Mouse (Mus musculus) thymus, postnatal 10 days (tissue): ENCODE data around the gene Olfr750.

Experiments
- DNase-seq, 2 experiments: peaks; one replicate each; pipeline ENCODE4 v3.0.0; 2021; ENCODE audit warnings: low spot score in 2 of 2

Gene Olfr750

DNA sequence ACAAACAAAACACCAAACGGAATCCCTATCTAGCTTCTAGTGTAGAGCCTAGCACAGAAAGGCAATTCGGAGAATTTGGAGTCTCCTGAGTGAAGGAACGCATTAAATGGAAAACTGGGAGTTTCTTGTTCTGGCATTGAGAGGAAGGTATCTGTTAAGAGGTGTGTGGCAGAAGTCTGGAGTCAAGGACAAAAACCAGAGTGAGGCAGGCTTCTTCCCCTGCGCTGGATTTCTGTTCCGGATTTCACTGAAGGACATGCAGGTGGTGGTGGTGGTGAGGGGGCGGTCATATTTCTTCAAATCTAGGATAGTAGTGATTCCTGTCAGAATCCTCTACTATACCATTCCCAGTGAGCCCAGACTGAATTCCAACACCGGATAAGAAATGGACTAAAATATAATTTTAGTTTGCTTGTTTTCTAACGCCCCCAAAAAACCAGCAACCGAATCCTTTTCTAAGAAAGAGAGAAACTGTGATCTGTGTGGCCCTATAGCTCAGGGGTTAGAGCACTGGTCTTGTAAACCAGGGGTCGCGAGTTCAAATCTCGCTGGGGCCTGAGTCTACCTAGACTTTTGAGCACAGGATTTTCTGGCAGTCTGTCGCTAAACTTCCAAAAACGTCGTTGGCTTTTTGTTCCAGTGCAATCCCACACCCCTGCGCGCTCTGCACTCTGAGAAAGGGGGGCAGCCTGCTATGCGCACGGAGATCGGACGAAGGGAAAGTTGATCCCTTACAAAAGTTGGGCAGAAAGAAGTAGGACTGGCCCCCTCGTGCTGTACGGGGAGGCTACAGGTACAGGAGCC is 14.1 kb upstream of the Olfr750 start:
- DNase-seq, result peak; percentile 75 to 81

- no peak for DNase-seq
These were observed 13.5 kb upstream of the Olfr750 start for GRCm38 (mm10) chr14:51087762-51088161.

DNA sequence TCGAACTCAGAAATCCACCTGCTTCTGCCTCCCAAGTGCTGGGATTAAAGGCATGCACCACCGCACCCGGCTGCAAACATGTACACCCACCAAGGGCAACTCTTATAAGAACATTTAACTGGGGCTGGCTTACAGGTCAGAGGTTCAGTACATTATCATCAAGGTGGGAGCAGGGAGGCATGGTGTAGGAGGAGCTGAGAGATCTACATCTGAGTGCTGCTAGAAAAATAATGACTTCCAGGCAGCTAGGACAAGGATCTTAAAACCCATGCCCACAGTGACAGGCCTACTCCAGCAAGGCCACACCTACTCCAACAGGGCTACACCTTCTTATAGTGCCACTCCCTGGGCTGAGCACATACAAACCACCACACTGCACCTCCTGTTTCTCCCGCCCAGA is 11.7 kb upstream of the Olfr750 start:
- DNase-seq, result no peak

DNA sequence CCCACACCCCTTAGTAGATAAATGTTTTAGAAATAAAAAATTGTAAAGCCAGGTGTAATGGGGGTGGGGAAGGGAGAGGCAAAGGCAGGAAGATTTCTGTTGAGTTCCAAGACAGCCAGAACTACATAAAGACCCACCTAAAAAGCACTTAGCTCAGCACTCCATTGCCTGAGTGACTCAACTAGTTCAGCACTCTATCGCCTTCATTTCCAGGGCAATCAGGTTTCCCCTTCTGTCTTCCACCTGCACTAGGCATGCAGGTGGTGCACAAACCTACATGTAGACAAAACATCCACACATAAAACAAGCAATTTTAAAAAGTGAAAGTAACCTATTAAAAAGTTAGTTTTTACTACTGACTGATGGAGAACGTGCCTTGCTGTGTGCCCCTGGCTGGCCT is 10.9 kb upstream of the Olfr750 start:
- no peak for DNase-seq

DNA sequence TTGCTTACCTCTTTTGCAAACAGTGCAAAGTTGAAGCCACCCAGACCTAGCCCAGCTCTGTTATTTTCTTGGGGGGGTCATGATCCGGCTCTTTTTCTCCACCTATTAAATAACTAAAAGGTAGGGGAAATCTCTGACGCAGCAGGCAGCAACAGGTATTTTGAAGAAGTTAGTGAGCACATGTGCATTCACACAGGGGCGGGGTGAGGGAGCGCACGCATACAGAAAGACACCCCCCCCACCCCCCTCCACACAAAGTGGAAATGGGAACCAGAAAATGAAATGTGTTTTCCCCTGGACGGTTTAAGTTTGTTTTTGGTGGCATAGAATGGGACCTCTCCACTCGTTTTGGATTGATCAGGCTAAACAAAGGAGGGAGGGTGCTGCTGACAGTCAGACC is 9.6 kb upstream of the Olfr750 start:
- no peak for DNase-seq

- peak; percentile 36 to 60 for DNase-seq
These were observed 8.7 kb upstream of the Olfr750 start for GRCm38 (mm10) chr14:51082599-51083581.

GRCm38 (mm10) chr14:51081035-51081434 is 6.8 kb upstream of the Olfr750 start:
- no peak for DNase-seq

DNA sequence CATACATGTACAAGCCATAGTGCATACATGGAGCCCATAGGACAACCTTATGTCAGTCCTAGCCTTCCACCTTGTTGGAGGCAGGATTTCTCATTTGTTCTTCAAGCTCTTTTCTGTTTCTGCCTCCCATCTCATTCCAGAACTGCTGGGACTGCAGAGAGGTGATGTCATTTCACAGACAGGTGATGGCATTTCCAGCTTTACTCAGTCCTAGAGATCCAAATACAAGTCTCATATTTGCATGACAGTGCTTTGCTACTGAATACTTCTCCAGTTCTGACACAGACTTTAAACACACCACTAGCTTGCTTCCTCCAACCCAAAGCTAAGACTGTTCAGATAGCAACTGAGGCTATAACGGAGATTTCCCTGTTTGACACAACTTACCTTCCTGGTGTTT is 4.9 kb upstream of the Olfr750 start:
- no peak for DNase-seq

DNA sequence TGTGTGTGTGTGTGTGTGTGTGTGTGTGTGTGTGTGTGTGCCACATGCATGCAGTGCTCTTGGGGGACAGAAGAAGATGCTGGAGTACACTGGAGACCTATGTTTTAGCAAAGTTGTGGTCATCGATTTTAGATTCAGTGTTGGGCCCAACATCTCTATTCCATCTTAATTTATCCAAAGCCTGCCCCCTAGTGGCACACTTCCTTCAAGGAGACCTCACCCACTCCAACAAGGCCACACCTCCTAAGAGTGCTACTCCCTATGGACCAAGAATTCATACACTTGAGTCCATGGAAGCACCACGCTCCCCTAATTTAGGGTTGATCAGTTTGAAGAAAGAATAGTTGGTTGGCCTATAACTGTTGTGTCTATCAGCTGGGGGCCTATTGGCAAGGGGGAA is 4.6 kb downstream of the Olfr750 start:
- DNase-seq, result peak in 1 of 2 experiments; percentile 56

GRCm38 (mm10) chr14:51068956-51069355 is 5.3 kb downstream of the Olfr750 start:
- DNase-seq, result no peak

DNA sequence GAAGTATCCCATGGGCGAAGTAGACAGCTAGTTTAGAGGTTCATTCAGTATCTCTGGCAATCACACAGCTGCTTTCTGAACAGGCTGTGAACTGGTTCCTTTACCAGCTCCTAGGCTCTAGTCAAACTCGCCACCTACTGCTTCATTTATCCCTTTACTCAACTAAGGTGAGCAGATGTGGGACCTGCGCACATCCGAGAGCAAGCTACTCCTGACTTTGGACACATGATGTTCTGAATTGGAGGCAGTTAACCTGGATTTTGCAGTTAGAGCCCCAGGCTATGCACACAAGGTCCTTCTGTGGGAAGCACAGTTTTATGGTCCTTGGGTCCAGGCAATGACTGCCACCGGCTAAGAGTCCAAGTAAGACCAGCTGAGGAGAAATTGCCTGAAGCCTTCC is 13.5 kb downstream of the Olfr750 start:
- DNase-seq, result no peak

- no peak for DNase-seq
These were observed 16.8 kb downstream of the Olfr750 start, which contains the start of gene Rnase12 for GRCm38 (mm10) chr14:51057401-51057831. TSS of gene Rnase12 (minus strand) at chr14:51057661.

DNA sequence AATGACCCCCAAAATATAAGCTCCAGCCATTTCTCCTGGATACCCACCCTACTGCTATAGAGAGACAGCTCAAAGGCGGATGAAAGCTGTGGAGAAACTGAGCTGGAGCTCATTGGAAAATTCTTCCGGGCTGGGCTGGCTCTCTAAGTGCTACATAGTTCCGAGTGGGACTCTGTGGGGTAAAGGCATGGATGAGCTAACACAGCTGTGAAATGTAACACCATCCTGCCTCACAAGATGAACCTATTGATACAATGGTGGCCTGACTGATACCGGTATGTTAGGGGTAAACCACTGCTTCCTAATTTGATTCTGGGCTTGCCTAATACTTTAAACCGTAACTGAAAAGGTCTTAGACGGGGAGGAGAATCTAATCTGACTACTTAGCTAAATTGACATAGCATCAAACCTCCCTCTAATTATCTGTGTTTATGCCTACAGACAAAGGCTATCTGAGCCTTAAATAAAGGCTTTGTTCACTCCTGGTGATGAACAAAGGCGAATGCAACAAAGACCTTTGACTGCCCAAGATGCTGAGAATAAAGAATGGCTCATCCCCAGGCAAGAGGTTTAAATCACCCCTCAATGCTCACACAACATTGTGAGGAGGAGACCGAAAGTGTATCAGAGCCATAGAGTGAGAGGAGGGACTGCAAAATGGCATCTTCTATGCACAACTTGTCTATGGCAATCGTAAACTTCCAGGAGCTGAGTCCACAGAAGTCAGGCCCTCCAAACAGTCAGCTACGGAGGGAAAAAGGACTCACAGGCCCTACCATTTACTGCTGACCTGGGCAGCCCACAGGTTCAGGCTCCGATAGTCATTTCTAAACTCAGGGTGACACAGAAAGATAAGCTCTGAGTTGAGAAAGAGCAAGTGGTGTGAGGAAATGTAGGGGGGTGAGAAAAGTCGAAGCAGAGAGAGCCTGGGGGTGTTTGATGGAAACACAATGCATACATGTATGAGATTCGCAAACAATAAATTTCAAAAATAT is 19.7 kb downstream of the Olfr750 start:
- DNase-seq, result no peak

DNA sequence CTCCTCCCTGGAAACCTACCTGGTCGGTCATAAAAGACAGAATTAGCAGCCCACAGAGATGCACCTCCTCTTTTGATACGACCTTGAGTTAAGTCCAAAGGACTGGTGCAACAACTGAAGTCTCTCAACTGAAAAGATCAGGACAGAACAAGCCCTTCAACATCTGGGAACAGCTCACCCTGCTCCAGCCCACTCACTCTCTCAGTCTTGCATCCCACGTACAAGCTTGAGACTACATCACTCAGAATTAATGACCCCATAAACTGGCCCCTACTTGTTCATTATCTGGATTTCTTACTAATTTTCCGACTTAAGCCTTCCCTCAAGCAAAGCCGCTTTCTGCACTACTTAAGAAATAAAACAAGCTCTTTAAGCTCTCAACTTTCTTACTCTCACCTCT is 21.1 kb downstream of the Olfr750 start:
- no peak for DNase-seq

GRCm38 (mm10) chr14:51051941-51052340 is 22.3 kb downstream of the Olfr750 start:
- DNase-seq, result no peak

DNA sequence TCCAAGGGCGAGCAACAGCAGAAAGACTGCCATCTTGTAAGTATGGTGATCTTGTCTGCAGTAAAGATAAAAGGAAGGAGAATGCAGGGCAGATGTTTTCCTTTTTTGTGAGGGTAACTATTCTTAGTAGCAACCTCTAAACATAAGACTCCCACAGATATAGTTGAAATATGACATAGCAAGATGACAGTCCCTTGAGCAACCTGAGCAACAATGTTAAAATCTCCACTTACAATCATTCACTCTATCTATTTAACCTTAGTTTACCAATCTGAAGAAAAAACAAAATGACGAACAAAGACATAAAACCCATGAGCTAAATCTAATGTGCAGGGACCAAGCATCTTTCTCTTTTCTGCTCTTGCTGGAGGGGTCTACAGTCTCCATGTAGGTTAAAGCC is 24.2 kb downstream of the Olfr750 start, which contains the start of gene Rnase11:
TSS of gene Rnase11 (minus strand) at position 101 of the 400 bp plus-strand sequence.
- no peak for DNase-seq

DNA sequence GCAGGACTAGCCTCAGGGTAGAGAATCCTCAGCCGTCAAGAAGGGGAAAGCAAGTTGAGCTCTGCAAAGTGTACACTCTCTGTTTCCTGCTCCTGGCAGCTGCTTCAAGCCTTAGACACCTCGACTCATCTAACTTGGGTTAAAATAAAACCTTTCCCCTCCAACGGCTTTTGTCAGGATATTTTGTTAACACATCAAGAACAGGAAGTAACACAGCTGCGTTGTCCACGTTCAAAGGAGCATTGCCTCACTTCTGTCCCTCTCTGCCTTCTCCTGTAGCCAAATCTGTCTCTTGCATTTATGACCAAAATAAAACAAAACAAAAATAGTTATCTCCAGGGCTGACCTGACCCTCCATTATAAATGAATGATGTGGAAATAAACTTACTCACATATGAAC is 26.4 kb downstream of the Olfr750 start:
- no peak for DNase-seq

GRCm38 (mm10) chr14:51041769-51042168 is 32.5 kb downstream of the Olfr750 start, which contains the start of gene Rnase9:
TSS of gene Rnase9 (minus strand) at chr14:51041869.
- DNase-seq, result no peak

DNA sequence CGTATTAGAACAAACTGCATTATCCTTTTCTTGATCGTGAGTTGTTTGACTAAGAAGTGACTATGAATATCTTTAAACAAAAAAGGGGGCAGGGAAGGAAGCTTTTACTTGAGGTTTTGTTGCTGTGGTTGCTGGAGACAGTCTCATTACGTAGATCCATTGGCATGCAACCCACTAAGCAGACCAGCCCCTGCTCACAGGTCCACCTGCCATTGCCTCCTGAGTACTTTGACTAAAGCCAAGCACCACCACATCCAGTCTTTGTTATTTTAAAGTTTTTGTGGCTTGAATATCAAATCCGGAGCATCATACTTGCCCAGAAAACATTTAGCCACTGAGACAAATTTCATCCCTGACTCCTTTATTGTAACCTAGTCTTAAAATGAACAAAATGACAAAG is 38.0 kb downstream of the Olfr750 start:
- no peak for DNase-seq

DNA sequence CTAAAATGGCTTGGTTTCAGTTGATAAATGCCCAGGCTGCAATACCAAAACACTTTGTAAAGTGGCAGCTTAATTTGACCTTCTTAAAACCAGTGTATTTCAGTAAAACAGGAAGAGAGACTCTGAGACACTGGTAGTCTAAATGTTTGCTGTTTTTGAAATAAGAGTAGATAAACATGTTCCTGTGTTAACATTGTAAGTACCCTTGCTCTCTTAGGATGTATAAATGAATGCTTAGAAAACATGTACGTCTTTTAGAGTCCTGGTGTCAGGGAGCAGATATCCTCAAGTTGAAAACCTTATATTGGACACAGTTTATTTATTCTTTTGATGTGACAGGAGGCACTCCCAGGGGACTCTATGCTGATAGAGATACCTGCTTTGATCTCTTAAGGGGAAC is 39.0 kb downstream of the Olfr750 start:
- DNase-seq, result no peak
